Mouse (Mus musculus): ENCODE measurements around the gene Cdc14b.

GRCm38 (mm10) chr13:64200911-64201310 is 74.2 kb downstream of the Cdc14b start:
- TF ChIP-seq CTCF (IDR thresholded peaks at IDR 0.05; ENCODE audit: extremely low read depth, insufficient read length, insufficient replicate concordance, low read depth, low read length) (no peak), POLR2A (IDR thresholded peaks at IDR 0.05; ENCODE audit: low read depth, low read length) (no peak)
